Mouse (Mus musculus) embryonic facial prominence, embryonic 12.5 days (tissue): ENCODE results near the gene Krtap21-1. TPM values are rescaled to one million over a fixed set of nuclear protein-coding genes. Genes with fewer than 3 reads are reported as not detected.

Experiments used
- ATAC-seq: fragments of 200-750 bp; cut with Nextera tagmentation; 2 replicates; pipeline ENCODE4 v1.8.0; 2017; ENCODE audit not compliant: insufficient number of reproducible peaks, insufficient read depth, low FRiP score, low TSS enrichment
- H3K27ac ChIP-seq: fragments of 300-500 bp; sonication (generic); 2 replicates; pipeline ENCODE4 v1.5.1; 2016; ENCODE audit warnings: mild to moderate bottlenecking
- H3K27me3 ChIP-seq: fragments of 300-500 bp; sonication (generic); 2 replicates; pipeline ENCODE4 v1.6.1; 2016; ENCODE audit warnings: mild to moderate bottlenecking, moderate library complexity
- H3K36me3 ChIP-seq: fragments of 300-500 bp; sonication (generic); 2 replicates; pipeline ENCODE4 v1.6.1; 2016; ENCODE audit warnings: mild to moderate bottlenecking
- H3K4me1 ChIP-seq: fragments of 300-500 bp; sonication (generic); 2 replicates; pipeline ENCODE4 v1.6.1; 2016
- H3K4me2 ChIP-seq: fragments of 300-500 bp; sonication (generic); replicated peaks from 2 replicates; pipeline ENCODE4 v1.6.1; 2016; ENCODE audit warnings: mild to moderate bottlenecking, moderate library complexity
- H3K4me3 ChIP-seq: fragments of 300-500 bp; sonication (generic); 2 replicates; pipeline ENCODE4 v1.5.1; 2016; ENCODE audit warnings: mild to moderate bottlenecking
- H3K9ac ChIP-seq: fragments of 300-500 bp; sonication (generic); 2 replicates; pipeline ENCODE4 v1.6.1; 2016; ENCODE audit warnings: mild to moderate bottlenecking, moderate library complexity
- H3K9me3 ChIP-seq: fragments of 300-500 bp; sonication (generic); 2 replicates; pipeline ENCODE4 v1.6.1; 2016; ENCODE audit warnings: mild to moderate bottlenecking, moderate library complexity
- WGBS: fragments of 180-500 bp; shearing (Covaris S2); methylation state at CpG from one replicate; pipeline ENCODE4 v1.1.7; 2016; 5-methylcytosine and 5-hydroxymethylcytosine counted together
- polyA plus RNA-seq: library from polyadenylated mRNA; unstranded; fragments of >200 nt; fragmentation: Nextera tagmentation; extraction: Ambion mirVana; gene quantifications from 2 replicates; pipeline ENCODE4 v1.2.1, GENCODE M21; 2016

The Krtap21-1 gene
- polyA plus RNA-seq, result not detected in 2 replicates

- Histone ChIP-seq H3K9me3 (no peaks in the 10 kb centered on the region), H3K27ac (no peak within 1 kb of the TSS), H3K36me3 (no peaks in the 10 kb centered on the region), H3K4me3 (no peak within 1 kb of the TSS), H3K27me3 (no peaks in the 10 kb centered on the region), H3K4me1 (no peaks in the 10 kb centered on the region), H3K4me2 (no peak within 1 kb of the TSS), H3K9ac (no peak within 1 kb of the TSS)
- no peak for ATAC-seq
- WGBS, result 90% methylated on average over 2 of the region's 2 CpGs
Measured at GRCm38 (mm10) chr16:89403768-89404167, at the start of gene Krtap21-1. Krtap21-1 (minus strand) TSS chr16:89403868.

- Histone ChIP-seq H3K4me2 (no peak overlapping the region), H3K27ac (no peak overlapping the region), H3K4me3 (no peak overlapping the region), H3K9ac (no peak overlapping the region), H3K27me3 (no peaks in the 10 kb centered on the region), H3K9me3 (no peaks in the 10 kb centered on the region), H3K4me1 (no peaks in the 10 kb centered on the region), H3K36me3 (no peaks in the 10 kb centered on the region)
- no peak for ATAC-seq
- 83% methylated on average over 2 of the region's 2 CpGs for WGBS
Measured at GRCm38 (mm10) chr16:89429586-89429985, 25.9 kb upstream of the Krtap21-1 start.

- 89% methylated on average over 5 of the region's 5 CpGs for WGBS
- no peaks in the 10 kb centered on the region for H3K9me3 ChIP-seq
- H3K4me1 ChIP-seq, result no peaks in the 10 kb centered on the region
- H3K36me3 ChIP-seq, result no peaks in the 10 kb centered on the region
- H3K4me3 ChIP-seq, result no peak overlapping the region
- ATAC-seq, result no peak
- no peak overlapping the region for H3K4me2 ChIP-seq
- H3K9ac ChIP-seq, result no peak overlapping the region
- H3K27me3 ChIP-seq, result no peaks in the 10 kb centered on the region
- no peak overlapping the region for H3K27ac ChIP-seq
Measured at GRCm38 (mm10) chr16:89425310-89425709, 21.6 kb upstream of the Krtap21-1 start.

- H3K4me3 ChIP-seq, result no peak within 1 kb of the TSS
- H3K9me3 ChIP-seq, result no peaks in the 10 kb centered on the region
- no peaks in the 10 kb centered on the region for H3K4me1 ChIP-seq
- ATAC-seq, result no peak
- H3K27me3 ChIP-seq, result no peaks in the 10 kb centered on the region
- no peak within 1 kb of the TSS for H3K9ac ChIP-seq
- H3K27ac ChIP-seq, result no peak within 1 kb of the TSS
- WGBS, result 90% methylated on average over 3 of the region's 3 CpGs
- H3K4me2 ChIP-seq, result no peak within 1 kb of the TSS
- H3K36me3 ChIP-seq, result no peaks in the 10 kb centered on the region
Measured at GRCm38 (mm10) chr16:89420011-89420410, 16.3 kb upstream of the Krtap21-1 start, which contains the start of gene Krtap6-2. Krtap6-2 (minus strand) TSS chr16:89420111.

GRCm38 (mm10) chr16:89416311-89416710 is 12.6 kb upstream of the Krtap21-1 start:
- H3K4me2 ChIP-seq, result no peak overlapping the region
- H3K9ac ChIP-seq, result no peak overlapping the region
- no peaks in the 10 kb centered on the region for H3K4me1 ChIP-seq
- no peaks in the 10 kb centered on the region for H3K27me3 ChIP-seq
- H3K9me3 ChIP-seq, result no peaks in the 10 kb centered on the region
- WGBS, result 84% methylated on average over 3 of the region's 3 CpGs
- no peak overlapping the region for H3K4me3 ChIP-seq
- H3K36me3 ChIP-seq, result no peaks in the 10 kb centered on the region
- ATAC-seq, result no peak
- no peak overlapping the region for H3K27ac ChIP-seq

- Histone ChIP-seq H3K9ac (no peak overlapping the region), H3K4me1 (no peaks in the 10 kb centered on the region), H3K9me3 (no peaks in the 10 kb centered on the region), H3K27ac (no peak overlapping the region), H3K36me3 (no peaks in the 10 kb centered on the region), H3K4me2 (no peak overlapping the region), H3K27me3 (no peaks in the 10 kb centered on the region), H3K4me3 (no peak overlapping the region)
- no peak for ATAC-seq
- WGBS, result 84% methylated on average over 5 of the region's 5 CpGs
Measured at GRCm38 (mm10) chr16:89410345-89411068, 6.8 kb upstream of the Krtap21-1 start.

- no peak for ATAC-seq
- no peaks in the 10 kb centered on the region for H3K36me3 ChIP-seq
Measured at GRCm38 (mm10) chr16:89372734-89373461, 30.8 kb downstream of the Krtap21-1 start.

More at GRCm38 (mm10) chr16:89372734-89373461, 30.8 kb downstream of the Krtap21-1 start:
- Histone ChIP-seq H3K27ac (no peak overlapping the region), H3K4me2 (no peak overlapping the region), H3K9ac (no peak overlapping the region), H3K4me1 (no peaks in the 10 kb centered on the region), H3K4me3 (no peak overlapping the region), H3K9me3 (no peaks in the 10 kb centered on the region), H3K27me3 (no peaks in the 10 kb centered on the region)
- WGBS, result 69% methylated on average over 2 of the region's 2 CpGs

Other genes with a start within 250 kb of the Krtap21-1 start
- gene Gm9789, start 245.9 kb downstream of the Krtap21-1 start, polyA plus RNA-seq, result not detected in 2 replicates
- not detected in 2 replicates for gene Gm7735, start 234.4 kb downstream of the Krtap21-1 start, polyA plus RNA-seq
- gene 1110057P08Rik, start 229.1 kb downstream of the Krtap21-1 start, polyA plus RNA-seq, result not detected in 2 replicates
- gene Krtap20-2, start 198.0 kb downstream of the Krtap21-1 start, polyA plus RNA-seq, result not detected in 2 replicates
- gene Krtap6-2, start 16.2 kb upstream of the Krtap21-1 start, polyA plus RNA-seq, result not detected in 2 replicates
- not detected in 2 replicates for gene Krtap8-1, start 84.1 kb upstream of the Krtap21-1 start, polyA plus RNA-seq
- gene Krtap7-1, start 104.5 kb upstream of the Krtap21-1 start, polyA plus RNA-seq, result not detected in 2 replicates
- gene Krtap11-1, start 167.3 kb upstream of the Krtap21-1 start, polyA plus RNA-seq, result not detected in 2 replicates